Mouse (Mus musculus): ENCODE results near the gene Chchd2. TPM values are rescaled to one million over a fixed set of nuclear protein-coding genes. Genes with fewer than 3 reads are reported as not detected.
A peak's percentile ranks its signal among the peaks of the same experiment; 100 is the strongest.

Gene Chchd2
- polyA plus RNA-seq (2015; fragmentation: Nextera tagmentation; extraction: Ambion mirVana) = 801 and 835 TPM in 2 replicates

- under 1% methylated on average over 46 of the region's 46 CpGs for WGBS
- peak; percentile 100 for ATAC-seq
- Histone ChIP-seq H3K27ac (ENCODE audit: low read length) (peak within 1 kb of the TSS; percentile 93), H3K9me3 (ENCODE audit: control insufficient read depth, low read length) (no peaks in the 10 kb centered on the region), H3K4me3 (replicated peaks; ENCODE audit: low read length) (peak within 1 kb of the TSS; percentile 94), H3K4me2 (ENCODE audit: low read length) (peak within 1 kb of the TSS; percentile 78), H3K27me3 (replicated peaks; ENCODE audit: control insufficient read depth, insufficient read depth, low read length) (no peaks in the 10 kb centered on the region), H3K4me1 (replicated peaks; ENCODE audit: control insufficient read depth, insufficient read depth, low read length) (peaks cover 19% of the 10 kb centered on the region), H3K9ac (replicated peaks; ENCODE audit: low read depth, low read length) (peak within 1 kb of the TSS; percentile 92), H3K36me3 (ENCODE audit: control insufficient read depth, insufficient read depth) (peaks cover 5% of the 10 kb centered on the region; the same call in 1 of the 2 replicates)
These were observed at the start of gene Chchd2 for GRCm38 (mm10) chr5:129886911-129887636. Gene Chchd2, minus strand, starts transcription at chr5:129887470.

GRCm38 (mm10) chr5:129936941-129937340, 49.7 kb upstream of the Chchd2 start:
- Histone ChIP-seq H3K4me3 (replicated peaks; ENCODE audit: low read length) (no peak overlapping the region), H3K27ac (ENCODE audit: low read length) (no peak overlapping the region), H3K27me3 (replicated peaks; ENCODE audit: control insufficient read depth, insufficient read depth, low read length) (no peaks in the 10 kb centered on the region), H3K9ac (replicated peaks; ENCODE audit: low read depth, low read length) (no peak overlapping the region), H3K9me3 (ENCODE audit: control insufficient read depth, low read length) (no peaks in the 10 kb centered on the region), H3K4me1 (replicated peaks; ENCODE audit: control insufficient read depth, insufficient read depth, low read length) (no peaks in the 10 kb centered on the region), H3K36me3 (ENCODE audit: control insufficient read depth, insufficient read depth) (no peaks in the 10 kb centered on the region), H3K4me2 (ENCODE audit: low read length) (no peak overlapping the region)
- no peak for ATAC-seq
- 7% methylated on average over 4 of the region's 4 CpGs for WGBS

- Histone ChIP-seq H3K27ac (ENCODE audit: low read length) (no peak overlapping the region), H3K9ac (replicated peaks; ENCODE audit: low read depth, low read length) (no peak overlapping the region), H3K36me3 (ENCODE audit: control insufficient read depth, insufficient read depth) (no peaks in the 10 kb centered on the region), H3K4me1 (replicated peaks; ENCODE audit: control insufficient read depth, insufficient read depth, low read length) (0 out of 2 replicates have a peak, but pooled peaks cover 2% of the 10 kb centered on the region), H3K9me3 (ENCODE audit: control insufficient read depth, low read length) (no peaks in the 10 kb centered on the region), H3K4me2 (ENCODE audit: low read length) (no peak overlapping the region), H3K4me3 (replicated peaks; ENCODE audit: low read length) (no peak overlapping the region), H3K27me3 (replicated peaks; ENCODE audit: control insufficient read depth, insufficient read depth, low read length) (no peaks in the 10 kb centered on the region)
- 36% methylated on average over 9 of the region's 9 CpGs for WGBS
- ATAC-seq = no peak
These were observed 42.9 kb upstream of the Chchd2 start for GRCm38 (mm10) chr5:129929924-129930855.

- WGBS = 81% methylated on average over 5 of the region's 5 CpGs
- Histone ChIP-seq H3K4me3 (replicated peaks; ENCODE audit: low read length) (no peak overlapping the region), H3K36me3 (ENCODE audit: control insufficient read depth, insufficient read depth) (no peaks in the 10 kb centered on the region), H3K4me2 (ENCODE audit: low read length) (no peak overlapping the region), H3K27ac (ENCODE audit: low read length) (no peak overlapping the region), H3K27me3 (replicated peaks; ENCODE audit: control insufficient read depth, insufficient read depth, low read length) (no peaks in the 10 kb centered on the region), H3K9me3 (ENCODE audit: control insufficient read depth, low read length) (no peaks in the 10 kb centered on the region), H3K4me1 (replicated peaks; ENCODE audit: control insufficient read depth, insufficient read depth, low read length) (0 out of 2 replicates have a peak, but pooled peaks cover 2% of the 10 kb centered on the region), H3K9ac (replicated peaks; ENCODE audit: low read depth, low read length) (no peak overlapping the region)
- ATAC-seq = no peak
These were observed 38.7 kb upstream of the Chchd2 start for GRCm38 (mm10) chr5:129925933-129926332.

GRCm38 (mm10) chr5:129924820-129925452, 37.7 kb upstream of the Chchd2 start:
- 93% methylated on average over 8 of the region's 8 CpGs for WGBS
- Histone ChIP-seq H3K9ac (replicated peaks; ENCODE audit: low read depth, low read length) (no peak overlapping the region), H3K27me3 (replicated peaks; ENCODE audit: control insufficient read depth, insufficient read depth, low read length) (no peaks in the 10 kb centered on the region), H3K27ac (ENCODE audit: low read length) (no peak overlapping the region), H3K4me3 (replicated peaks; ENCODE audit: low read length) (no peak overlapping the region), H3K9me3 (ENCODE audit: control insufficient read depth, low read length) (no peaks in the 10 kb centered on the region), H3K4me1 (replicated peaks; ENCODE audit: control insufficient read depth, insufficient read depth, low read length) (0 out of 2 replicates have a peak, but pooled peaks cover 2% of the 10 kb centered on the region), H3K36me3 (ENCODE audit: control insufficient read depth, insufficient read depth) (no peaks in the 10 kb centered on the region), H3K4me2 (ENCODE audit: low read length) (no peak overlapping the region)
- no peak for ATAC-seq

GRCm38 (mm10) chr5:129921972-129922371, 34.7 kb upstream of the Chchd2 start:
- Histone ChIP-seq H3K36me3 (ENCODE audit: control insufficient read depth, insufficient read depth) (no peaks in the 10 kb centered on the region), H3K27ac (ENCODE audit: low read length) (no peak overlapping the region), H3K4me1 (replicated peaks; ENCODE audit: control insufficient read depth, insufficient read depth, low read length) (no peaks in the 10 kb centered on the region), H3K4me3 (replicated peaks; ENCODE audit: low read length) (no peak overlapping the region), H3K4me2 (ENCODE audit: low read length) (no peak overlapping the region), H3K27me3 (replicated peaks; ENCODE audit: control insufficient read depth, insufficient read depth, low read length) (no peaks in the 10 kb centered on the region), H3K9ac (replicated peaks; ENCODE audit: low read depth, low read length) (no peak overlapping the region), H3K9me3 (ENCODE audit: control insufficient read depth, low read length) (no peaks in the 10 kb centered on the region)
- no peak for ATAC-seq
- 92% methylated on average over 4 of the region's 4 CpGs for WGBS

GRCm38 (mm10) chr5:129919320-129919719, 32.0 kb upstream of the Chchd2 start:
- 72% methylated on average over 8 of the region's 8 CpGs for WGBS
- no peak for ATAC-seq
- no peaks in the 10 kb centered on the region for H3K27me3 ChIP-seq (replicated peaks; ENCODE audit: control insufficient read depth, insufficient read depth, low read length)
- no peak overlapping the region for H3K4me3 ChIP-seq (replicated peaks; ENCODE audit: low read length)
- H3K36me3 ChIP-seq (ENCODE audit: control insufficient read depth, insufficient read depth) = no peaks in the 10 kb centered on the region
- H3K27ac ChIP-seq (ENCODE audit: low read length) = no peak overlapping the region
- no peak overlapping the region for H3K9ac ChIP-seq (replicated peaks; ENCODE audit: low read depth, low read length)
- H3K9me3 ChIP-seq (ENCODE audit: control insufficient read depth, low read length) = no peaks in the 10 kb centered on the region
- no peaks in the 10 kb centered on the region for H3K4me1 ChIP-seq (replicated peaks; ENCODE audit: control insufficient read depth, insufficient read depth, low read length)
- no peak overlapping the region for H3K4me2 ChIP-seq (ENCODE audit: low read length)

GRCm38 (mm10) chr5:129918752-129919151, 31.5 kb upstream of the Chchd2 start:
- WGBS = 84% methylated on average over 9 of the region's 9 CpGs
- Histone ChIP-seq H3K4me2 (ENCODE audit: low read length) (no peak overlapping the region), H3K27ac (ENCODE audit: low read length) (no peak overlapping the region), H3K4me3 (replicated peaks; ENCODE audit: low read length) (no peak overlapping the region), H3K4me1 (replicated peaks; ENCODE audit: control insufficient read depth, insufficient read depth, low read length) (no peaks in the 10 kb centered on the region), H3K36me3 (ENCODE audit: control insufficient read depth, insufficient read depth) (no peaks in the 10 kb centered on the region), H3K27me3 (replicated peaks; ENCODE audit: control insufficient read depth, insufficient read depth, low read length) (no peaks in the 10 kb centered on the region), H3K9me3 (ENCODE audit: control insufficient read depth, low read length) (no peaks in the 10 kb centered on the region), H3K9ac (replicated peaks; ENCODE audit: low read depth, low read length) (no peak overlapping the region)
- ATAC-seq = no peak
